Mouse (Mus musculus): ENCODE measurements around the gene Grxcr1. TPM values are rescaled to one million over a fixed set of nuclear protein-coding genes. Genes with fewer than 3 reads are reported as not detected.

Gene Grxcr1
- polyA plus RNA-seq, 1 experiment, result not detected

GRCm38 (mm10) chr5:68026658-68027422 is 4.8 kb upstream of the Grxcr1 start:
- peaks cover 15% of the 10 kb centered on the region for H3K4me1 ChIP-seq
- H3K9me3 ChIP-seq, result no peaks in the 10 kb centered on the region
- TF ChIP-seq GATA1 (IDR thresholded peaks at IDR 0.05; ENCODE audit: borderline replicate concordance, low read length) (no peak), FLI1 (IDR thresholded peaks at IDR 0.05; ENCODE audit: low read length) (no peak)
- peaks cover 2% of the 10 kb centered on the region for H3K27me3 ChIP-seq (replicated peaks)
- no peaks in the 10 kb centered on the region for H3K36me3 ChIP-seq (replicated peaks; ENCODE audit: low read length)
- no peak overlapping the region for H3K4me3 ChIP-seq (replicated peaks)

GRCm38 (mm10) chr5:68027474-68027873 is 4.2 kb upstream of the Grxcr1 start:
- no peaks in the 10 kb centered on the region for H3K36me3 ChIP-seq (replicated peaks; ENCODE audit: low read length)
- no peak for TF ChIP-seq GATA1 (IDR thresholded peaks at IDR 0.05; ENCODE audit: borderline replicate concordance, low read length)
- TF ChIP-seq FLI1 (IDR thresholded peaks at IDR 0.05; ENCODE audit: low read length), result no peak
- H3K27me3 ChIP-seq (replicated peaks), result peaks cover 2% of the 10 kb centered on the region
- peaks cover 15% of the 10 kb centered on the region for H3K4me1 ChIP-seq
- no peak overlapping the region for H3K4me3 ChIP-seq (replicated peaks)
- H3K9me3 ChIP-seq, result no peaks in the 10 kb centered on the region

GRCm38 (mm10) chr5:68033345-68033744 is 1.7 kb downstream of the Grxcr1 start:
- Histone ChIP-seq H3K4me3 (replicated peaks) (no peak overlapping the region), H3K36me3 (replicated peaks; ENCODE audit: low read length) (no peaks in the 10 kb centered on the region), H3K27me3 (replicated peaks) (peaks cover 2% of the 10 kb centered on the region), H3K4me1 (peaks cover 6% of the 10 kb centered on the region), H3K9me3 (no peaks in the 10 kb centered on the region)
- TF ChIP-seq FLI1 (IDR thresholded peaks at IDR 0.05; ENCODE audit: low read length) (no peak), GATA1 (IDR thresholded peaks at IDR 0.05; ENCODE audit: borderline replicate concordance, low read length) (no peak)

GRCm38 (mm10) chr5:68039077-68039476 is 7.4 kb downstream of the Grxcr1 start:
- Histone ChIP-seq H3K4me1 (0 out of 2 replicates have a peak, but pooled peaks cover under 1% of the 10 kb centered on the region), H3K4me3 (replicated peaks) (no peak overlapping the region), H3K9me3 (no peaks in the 10 kb centered on the region), H3K27me3 (replicated peaks) (no peaks in the 10 kb centered on the region), H3K36me3 (replicated peaks; ENCODE audit: low read length) (no peaks in the 10 kb centered on the region)
- TF ChIP-seq FLI1 (IDR thresholded peaks at IDR 0.05; ENCODE audit: low read length) (no peak), GATA1 (IDR thresholded peaks at IDR 0.05; ENCODE audit: borderline replicate concordance, low read length) (no peak)

- TF ChIP-seq GATA1 (IDR thresholded peaks at IDR 0.05; ENCODE audit: borderline replicate concordance, low read length) (no peak), FLI1 (IDR thresholded peaks at IDR 0.05; ENCODE audit: low read length) (no peak)
- H3K27me3 ChIP-seq (replicated peaks), result no peaks in the 10 kb centered on the region
- no peaks in the 10 kb centered on the region for H3K36me3 ChIP-seq (replicated peaks; ENCODE audit: low read length)
- no peaks in the 10 kb centered on the region for H3K9me3 ChIP-seq
- no peak overlapping the region for H3K4me3 ChIP-seq (replicated peaks)
- H3K4me1 ChIP-seq, result peaks cover 25% of the 10 kb centered on the region
Measured at GRCm38 (mm10) chr5:68043339-68043738, 11.7 kb downstream of the Grxcr1 start.

GRCm38 (mm10) chr5:68048783-68049182 is 17.1 kb downstream of the Grxcr1 start:
- H3K4me3 ChIP-seq (replicated peaks), result peak overlapping the region; percentile 82
- H3K27me3 ChIP-seq (replicated peaks), result no peaks in the 10 kb centered on the region
- no peaks in the 10 kb centered on the region for H3K9me3 ChIP-seq
- TF ChIP-seq GATA1 (IDR thresholded peaks at IDR 0.05; ENCODE audit: borderline replicate concordance, low read length) (no peak), FLI1 (IDR thresholded peaks at IDR 0.05; ENCODE audit: low read length) (no peak)
- H3K36me3 ChIP-seq (replicated peaks; ENCODE audit: low read length), result no peaks in the 10 kb centered on the region
- peaks cover 56% of the 10 kb centered on the region for H3K4me1 ChIP-seq

GRCm38 (mm10) chr5:68049536-68049935 is 17.9 kb downstream of the Grxcr1 start:
- TF ChIP-seq GATA1 (IDR thresholded peaks at IDR 0.05; ENCODE audit: borderline replicate concordance, low read length), result no peak
- no peak for TF ChIP-seq FLI1 (IDR thresholded peaks at IDR 0.05; ENCODE audit: low read length)
- peaks cover 50% of the 10 kb centered on the region for H3K4me1 ChIP-seq
- no peak overlapping the region for H3K4me3 ChIP-seq (replicated peaks)
- H3K27me3 ChIP-seq (replicated peaks), result no peaks in the 10 kb centered on the region
- H3K36me3 ChIP-seq (replicated peaks; ENCODE audit: low read length), result no peaks in the 10 kb centered on the region
- H3K9me3 ChIP-seq, result no peaks in the 10 kb centered on the region

GRCm38 (mm10) chr5:68051101-68051500 is 19.5 kb downstream of the Grxcr1 start:
- Histone ChIP-seq H3K36me3 (replicated peaks; ENCODE audit: low read length) (no peaks in the 10 kb centered on the region), H3K9me3 (no peaks in the 10 kb centered on the region), H3K27me3 (replicated peaks) (no peaks in the 10 kb centered on the region), H3K4me1 (peaks cover 43% of the 10 kb centered on the region), H3K4me3 (replicated peaks) (no peak overlapping the region)
- no peak for TF ChIP-seq GATA1 (IDR thresholded peaks at IDR 0.05; ENCODE audit: borderline replicate concordance, low read length)
- no peak for TF ChIP-seq FLI1 (IDR thresholded peaks at IDR 0.05; ENCODE audit: low read length)

GRCm38 (mm10) chr5:68057574-68057973 is 25.9 kb downstream of the Grxcr1 start:
- Histone ChIP-seq H3K36me3 (replicated peaks; ENCODE audit: low read length) (no peaks in the 10 kb centered on the region), H3K4me3 (replicated peaks) (no peak overlapping the region)

GRCm38 (mm10) chr5:68068694-68069093 is 37.1 kb downstream of the Grxcr1 start:
- TF ChIP-seq GATA1 (IDR thresholded peaks at IDR 0.05; ENCODE audit: borderline replicate concordance, low read length) (no peak), FLI1 (IDR thresholded peaks at IDR 0.05; ENCODE audit: low read length) (no peak)
- H3K4me3 ChIP-seq (replicated peaks), result no peak overlapping the region
- no peaks in the 10 kb centered on the region for H3K27me3 ChIP-seq (replicated peaks)
- H3K9me3 ChIP-seq, result peaks cover 3% of the 10 kb centered on the region; the same call in 1 of the 2 replicates
- H3K4me1 ChIP-seq, result no peaks in the 10 kb centered on the region
- no peaks in the 10 kb centered on the region for H3K36me3 ChIP-seq (replicated peaks; ENCODE audit: low read length)

More at GRCm38 (mm10) chr5:68057574-68057973, 25.9 kb downstream of the Grxcr1 start:
- H3K4me1 ChIP-seq, result peaks cover 26% of the 10 kb centered on the region
- H3K27me3 ChIP-seq (replicated peaks), result no peaks in the 10 kb centered on the region
- H3K9me3 ChIP-seq, result no peaks in the 10 kb centered on the region
- no peak for TF ChIP-seq FLI1 (IDR thresholded peaks at IDR 0.05; ENCODE audit: low read length)
- no peak for TF ChIP-seq GATA1 (IDR thresholded peaks at IDR 0.05; ENCODE audit: borderline replicate concordance, low read length)
